Mouse (Mus musculus) CD4-positive, CD25-positive, alpha-beta regulatory T cell, adult 2 months (primary cell): ENCODE data around the gene Lamb1.

Source experiments
- DNase-seq: peaks from one replicate; pipeline ENCODE4 v3.0.0-alpha.2; 2012; ENCODE audit warnings: low read depth, low spot score

The Lamb1 gene

DNA sequence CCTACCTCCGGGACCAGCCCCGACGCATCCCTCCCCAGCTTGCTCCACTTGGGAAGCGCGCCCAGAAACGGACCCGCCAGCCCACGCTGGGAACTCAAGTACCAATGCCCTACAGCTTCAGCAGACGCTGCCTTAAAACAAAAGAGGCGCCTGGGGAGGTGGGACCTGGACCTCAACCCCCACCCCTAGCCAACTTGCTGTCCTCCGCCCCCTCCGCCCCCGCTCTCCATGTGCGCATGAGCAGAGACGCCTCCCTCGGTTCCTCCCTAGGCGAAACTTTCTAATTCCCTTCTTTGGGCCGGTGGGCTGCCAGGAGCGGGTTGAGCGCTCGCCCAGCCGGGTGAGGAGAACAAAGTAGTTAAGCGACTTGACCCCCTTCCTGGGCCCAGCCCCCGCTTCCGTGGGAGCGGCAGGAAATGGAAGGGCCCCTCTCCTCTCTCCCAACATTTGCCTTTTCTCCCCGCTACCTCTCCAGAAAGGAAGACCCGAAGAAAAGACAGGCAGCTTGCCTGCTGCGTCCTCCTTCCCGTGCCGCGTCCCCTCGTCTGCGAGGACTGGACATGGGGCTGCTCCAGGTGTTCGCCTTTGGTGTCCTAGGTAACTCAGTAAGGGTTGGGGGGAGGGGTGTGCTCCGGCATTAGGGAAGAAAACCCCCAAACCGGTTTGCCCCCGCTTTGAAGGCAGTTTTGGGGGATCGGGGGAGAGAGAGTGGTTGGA, at the start of gene Lamb1:
Lamb1 (plus strand) TSS at position 230 of the 717 bp plus-strand sequence.
- DNase-seq: no peak

- DNase-seq: no peak
Observed at GRCm38 (mm10) chr12:31217232-31217631, 47.8 kb upstream of the Lamb1 start.

DNA sequence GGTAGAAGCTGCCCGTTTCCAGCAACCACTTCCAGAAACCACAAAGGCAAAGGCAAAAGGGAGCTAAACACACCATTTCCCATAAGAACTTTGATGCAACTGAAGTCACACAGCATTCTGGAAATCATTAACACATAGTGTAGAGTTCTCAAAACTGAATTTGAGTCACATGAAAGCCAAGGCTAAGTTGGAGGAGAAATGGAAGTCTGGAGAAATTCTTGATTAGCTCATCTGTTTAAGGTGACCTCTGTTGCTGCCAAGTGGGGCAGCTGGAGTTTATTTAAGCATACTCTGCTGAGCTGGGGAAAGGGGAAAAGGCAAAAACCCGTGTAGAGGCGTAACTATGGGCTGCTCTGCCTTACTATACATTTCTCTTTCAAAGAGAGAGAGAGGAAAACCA, 46.3 kb upstream of the Lamb1 start:
- DNase-seq: no peak

GRCm38 (mm10) chr12:31221522-31221921, 43.5 kb upstream of the Lamb1 start:
- no peak for DNase-seq

DNA sequence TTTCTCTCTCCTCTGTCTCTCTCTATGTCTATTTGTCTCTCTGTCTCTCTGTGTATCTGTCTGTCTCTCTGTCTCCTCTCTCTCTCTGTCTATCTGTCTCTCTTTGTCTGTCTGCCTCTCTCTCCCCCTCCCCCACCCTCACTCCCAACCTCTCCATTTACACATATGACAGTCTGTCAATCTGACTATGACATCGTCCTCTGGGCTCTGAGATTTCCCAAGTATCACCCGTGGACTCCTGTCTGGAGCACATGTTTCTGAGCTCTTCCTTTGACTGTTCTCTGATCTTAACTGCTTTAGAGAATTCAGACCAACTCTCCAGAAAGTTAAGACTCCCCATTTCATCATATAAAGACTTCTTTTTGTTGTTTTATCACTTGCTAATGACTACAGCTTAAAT, 42.8 kb upstream of the Lamb1 start:
- no peak for DNase-seq

DNA sequence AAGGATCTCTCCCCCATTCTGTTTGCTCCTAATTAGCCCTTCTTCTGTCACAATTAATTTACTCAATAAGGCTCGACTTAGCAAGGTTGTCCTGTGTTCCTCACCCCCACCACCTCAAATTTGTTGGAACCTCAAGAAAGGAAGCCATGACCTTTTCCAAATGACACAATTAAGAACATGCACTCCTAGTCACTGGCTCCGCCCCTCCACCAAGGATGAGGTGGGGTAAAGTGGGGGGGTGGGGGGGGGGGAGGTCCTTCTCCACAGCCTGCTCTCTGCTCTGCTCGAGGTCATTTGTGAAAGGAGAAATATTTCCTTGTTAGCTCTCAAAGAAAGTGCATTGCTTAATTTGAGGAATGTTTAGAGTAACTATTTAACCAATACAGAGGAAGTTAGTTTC, 42.3 kb upstream of the Lamb1 start:
- no peak for DNase-seq

DNA sequence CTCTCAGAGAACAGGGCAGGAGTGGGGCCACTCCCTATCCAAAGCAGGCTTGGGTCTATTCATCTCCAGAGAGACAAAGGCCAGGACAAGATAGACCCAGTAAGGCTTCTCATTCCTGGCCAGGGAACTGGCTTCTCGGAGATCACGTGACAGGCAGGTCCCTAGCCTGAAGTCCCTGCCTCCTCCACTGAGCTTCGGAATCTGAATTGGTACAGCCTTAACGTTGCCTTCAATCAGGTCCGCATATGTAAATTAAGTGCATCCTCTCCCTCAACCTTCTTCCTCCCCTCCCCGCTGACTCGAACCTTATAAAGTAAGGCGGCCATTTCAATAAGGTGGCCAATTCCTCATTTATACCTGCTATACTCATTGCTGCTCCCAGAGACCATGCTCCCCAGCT, 39.6 kb upstream of the Lamb1 start:
- no peak for DNase-seq

DNA sequence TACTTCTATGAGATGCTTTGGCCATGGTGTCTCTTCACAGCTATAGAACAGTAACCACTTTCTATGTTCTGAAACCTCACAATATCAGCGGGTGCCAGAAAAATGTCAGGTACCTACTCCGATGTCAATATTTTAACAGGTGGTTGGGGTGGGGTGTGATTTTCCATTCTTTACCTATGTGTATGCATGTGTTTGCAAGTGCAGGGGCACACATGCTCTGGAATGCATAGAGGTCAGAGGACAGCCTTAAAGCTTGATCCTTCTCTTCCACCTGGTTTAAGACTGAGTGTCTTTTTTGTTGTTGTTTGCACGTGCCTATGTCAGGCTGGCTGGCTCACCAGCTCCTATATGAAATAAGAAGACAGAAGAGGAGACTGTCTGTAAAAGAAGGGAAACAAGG, 37.9 kb upstream of the Lamb1 start:
- no peak for DNase-seq

GRCm38 (mm10) chr12:31228878-31229277, 36.2 kb upstream of the Lamb1 start:
- no peak for DNase-seq

- no peak for DNase-seq
Observed at GRCm38 (mm10) chr12:31232635-31233034, 32.4 kb upstream of the Lamb1 start.

- DNase-seq: no peak
Observed at GRCm38 (mm10) chr12:31235018-31235417, 30.0 kb upstream of the Lamb1 start.

GRCm38 (mm10) chr12:31236861-31237595, 28.0 kb upstream of the Lamb1 start:
- DNase-seq: no peak

GRCm38 (mm10) chr12:31239031-31239583, 25.9 kb upstream of the Lamb1 start:
- DNase-seq: no peak

DNA sequence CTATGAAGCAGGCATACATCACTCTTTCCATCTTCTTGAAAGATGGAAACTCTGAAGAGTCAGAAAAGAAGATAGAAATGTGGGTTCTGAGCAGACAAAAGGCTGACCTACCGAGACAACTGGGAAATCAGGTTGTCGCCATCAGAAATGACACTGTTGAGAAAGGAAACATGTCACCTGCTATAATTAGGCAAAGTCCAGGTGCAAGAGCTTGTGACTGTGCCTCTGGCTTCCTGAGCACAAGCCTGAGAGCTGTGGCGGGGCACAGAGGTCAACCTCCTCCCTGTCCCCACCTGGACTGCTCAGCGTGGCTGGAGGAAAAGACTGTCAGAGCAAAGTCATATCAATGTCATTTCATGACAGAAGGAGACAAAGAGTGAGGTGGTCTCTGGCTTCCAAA, 25.2 kb upstream of the Lamb1 start:
- DNase-seq: no peak

- no peak for DNase-seq
Observed at GRCm38 (mm10) chr12:31240470-31240869, 24.6 kb upstream of the Lamb1 start, which contains the start of gene Gm6993. Gm6993 (plus strand) TSS chr12:31240770.

DNA sequence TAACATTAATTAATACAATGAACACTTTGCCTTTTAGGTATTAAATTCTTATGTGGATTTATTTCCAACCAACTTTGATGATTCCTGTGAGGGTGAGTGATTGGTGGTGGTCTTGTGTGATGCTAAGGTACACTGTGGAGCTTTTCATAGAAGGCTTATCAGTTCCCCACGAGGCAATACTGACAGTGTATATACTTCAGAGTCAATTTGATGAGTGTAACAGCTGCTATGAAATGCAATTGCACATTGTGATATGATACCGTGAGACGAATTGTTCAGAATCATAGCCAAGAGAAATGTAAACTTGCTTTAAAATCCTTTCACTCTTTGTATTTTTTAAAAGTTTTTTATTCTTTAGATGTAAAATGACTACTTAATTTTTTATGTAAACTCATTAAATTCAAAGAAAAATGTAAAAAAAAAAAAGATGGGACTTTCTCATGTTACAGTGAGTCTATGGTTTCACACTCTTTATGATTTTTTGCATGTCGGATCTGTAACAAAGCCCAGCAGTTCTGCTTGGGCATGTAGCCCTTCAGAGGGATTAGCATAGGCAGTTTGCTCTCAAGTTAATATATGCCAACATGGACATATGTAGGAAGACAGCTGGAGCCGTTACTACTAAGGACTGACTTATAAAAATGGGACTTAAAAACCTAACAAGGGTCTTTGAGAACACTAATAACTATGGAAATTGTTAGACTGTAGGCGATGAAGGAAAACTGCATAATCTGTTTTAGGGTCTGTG, 23.3 kb upstream of the Lamb1 start:
- no peak for DNase-seq

DNA sequence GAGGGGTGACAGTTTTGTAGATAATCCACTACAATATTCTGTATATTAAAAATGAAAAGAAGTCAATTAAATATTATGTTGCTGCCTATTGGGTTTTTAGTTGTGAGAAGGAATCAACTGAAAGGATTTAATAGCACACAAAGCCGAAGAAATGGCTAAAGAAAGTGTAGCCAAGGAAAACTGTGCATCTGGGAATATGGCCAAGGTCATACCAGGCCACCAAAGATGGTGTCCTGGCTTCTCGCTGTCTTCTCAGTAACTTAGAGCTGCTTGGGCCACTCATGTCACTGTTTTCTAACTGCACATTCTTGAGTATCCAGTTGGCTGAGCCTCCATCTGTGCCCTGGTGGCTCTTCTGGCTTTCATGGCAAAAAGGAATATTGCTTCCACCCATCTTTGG, 21.0 kb upstream of the Lamb1 start:
- DNase-seq: no peak

GRCm38 (mm10) chr12:31244691-31245090, 20.3 kb upstream of the Lamb1 start:
- no peak for DNase-seq

DNA sequence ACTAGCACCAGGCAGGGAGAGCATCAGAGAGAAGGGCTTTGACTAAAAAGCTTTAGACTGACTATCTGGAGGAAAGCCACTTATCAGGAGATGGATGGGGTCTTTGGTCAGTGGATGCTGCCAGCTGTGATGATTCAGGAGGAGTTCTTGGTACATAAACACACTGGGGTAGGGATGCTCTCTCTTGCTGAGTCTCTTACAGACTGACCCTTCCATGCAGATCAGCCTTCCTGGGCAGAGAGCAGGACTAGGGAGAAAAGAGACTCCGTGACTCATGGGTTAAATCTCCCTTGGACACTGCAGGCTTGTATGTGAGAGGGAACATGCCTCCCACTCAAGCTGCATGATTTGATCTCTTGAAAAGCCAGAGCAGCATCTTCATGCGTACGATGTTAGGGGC, 18.9 kb upstream of the Lamb1 start:
- no peak for DNase-seq

DNA sequence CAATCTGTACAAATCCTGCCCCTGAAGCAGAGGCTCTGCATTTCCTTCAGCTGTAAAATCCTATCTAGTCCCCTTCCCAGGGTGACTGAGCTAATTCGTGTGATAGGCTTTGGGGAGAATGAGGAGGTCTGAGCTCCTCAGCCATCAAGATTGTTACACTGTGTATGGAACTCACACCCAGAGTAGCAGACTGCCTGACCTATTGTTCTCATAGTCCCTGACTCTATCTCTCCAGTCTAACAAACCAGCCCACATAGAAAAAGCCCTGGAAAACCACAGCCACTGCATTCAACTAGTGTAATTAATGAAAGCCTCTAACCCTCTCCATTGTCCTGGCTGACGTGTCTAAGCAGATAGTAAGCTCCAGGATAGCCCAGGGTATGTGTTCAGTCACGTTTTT, 18.4 kb upstream of the Lamb1 start:
- no peak for DNase-seq

GRCm38 (mm10) chr12:31248165-31248564, 16.9 kb upstream of the Lamb1 start:
- no peak for DNase-seq

GRCm38 (mm10) chr12:31248681-31249080, 16.4 kb upstream of the Lamb1 start:
- no peak for DNase-seq
